Mouse (Mus musculus) megakaryocyte, embryonic 14.5 days (primary cell): ENCODE results near the gene Aldh5a1. TPM values are rescaled to one million over a fixed set of nuclear protein-coding genes. Genes with fewer than 3 reads are reported as not detected.
"Not testable (repeated sequence)": the region's sequence is repeated elsewhere in the genome, so short reads cannot be mapped to it uniquely, and the experiment has no call there.

Experiments used
- H3K27me3 ChIP-seq: replicated peaks from 2 replicates; pipeline ENCODE3; 2012; ENCODE audit warnings: inconsistent platforms
- H3K36me3 ChIP-seq: replicated peaks from 2 replicates; pipeline ENCODE3; 2012; ENCODE audit warnings: low read length, inconsistent platforms, mixed read lengths
- H3K4me1 ChIP-seq: 2 replicates; pipeline ENCODE4 v1.6.1; 2012; ENCODE audit warnings: inconsistent platforms
- H3K4me3 ChIP-seq: replicated peaks from 2 replicates; pipeline ENCODE3; 2012; ENCODE audit warnings: moderate library complexity, mild to moderate bottlenecking, inconsistent platforms
- H3K9me3 ChIP-seq: 2 replicates; pipeline ENCODE4 v1.6.1; 2012; ENCODE audit warnings: inconsistent platforms
- FLI1 ChIP-seq: IDR thresholded peaks from 2 replicates; pipeline ENCODE4 v1.6.1; 2012; ENCODE audit warnings: low read length, inconsistent platforms, mixed read lengths
- GATA1 ChIP-seq: IDR thresholded peaks from 3 replicates; pipeline ENCODE4 v1.6.1; 2012; ENCODE audit warnings: mixed read lengths, low read length, inconsistent platforms, borderline replicate concordance
- polyA plus RNA-seq: library from polyadenylated mRNA; stranded (reverse); fragments of >175 nt; gene quantifications from 2 replicates; pipeline ENCODE4 v1.2.3, GENCODE M21; 2012; ENCODE audit warnings: low replicate concordance; ENCODE audit not compliant: insufficient read depth

The Aldh5a1 gene
- polyA plus RNA-seq = 0.15 TPM in 1 of 2 replicates, not detected in the other

DNA sequence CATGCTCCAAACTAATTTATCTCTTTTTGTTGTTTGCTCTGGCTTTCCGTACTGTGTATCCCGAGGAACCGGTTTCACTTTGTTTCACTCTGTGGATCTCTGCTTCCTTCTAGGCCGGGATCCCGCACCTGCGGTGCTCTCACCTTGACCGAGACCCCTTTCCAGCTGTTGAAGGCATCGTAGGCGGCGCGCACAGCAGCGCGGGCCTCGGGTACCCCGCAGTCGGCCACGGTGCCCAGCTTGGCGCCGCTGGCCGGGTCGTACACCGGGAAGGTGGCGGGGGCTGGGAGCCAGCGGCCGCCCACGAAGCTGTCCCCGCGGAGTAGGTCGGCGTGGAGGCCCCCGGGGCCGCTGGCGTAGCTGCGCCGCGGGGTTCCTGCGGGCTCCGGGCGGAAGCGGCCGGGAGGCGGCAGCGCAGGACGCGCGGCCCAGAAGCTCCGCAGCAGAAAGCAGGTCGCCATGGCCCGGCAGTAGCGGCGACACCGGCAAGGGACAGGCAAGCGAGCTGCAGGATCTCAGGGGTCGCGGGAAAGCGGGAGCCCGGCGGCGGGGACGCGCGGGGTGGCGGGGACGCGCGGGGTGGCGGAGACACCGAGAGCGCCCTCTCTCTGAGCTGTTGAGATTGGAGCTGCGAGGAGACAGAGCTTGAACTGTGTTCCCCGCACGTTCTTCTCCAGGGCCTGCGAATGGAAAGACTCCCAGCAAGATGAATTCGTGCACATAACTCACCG is at the start of gene Aldh5a1:
Aldh5a1 (minus strand) TSS at position 554 of the 731 bp plus-strand sequence.
- TF ChIP-seq FLI1 = no peak
- TF ChIP-seq GATA1 = no peak
- Histone ChIP-seq H3K27me3 (peaks cover 66% of the 10 kb centered on the region), H3K4me3 (peak within 1 kb of the TSS; percentile 94), H3K4me1 (peaks cover 24% of the 10 kb centered on the region), H3K36me3 (no peaks in the 10 kb centered on the region), H3K9me3 (peaks cover 17% of the 10 kb centered on the region)

DNA sequence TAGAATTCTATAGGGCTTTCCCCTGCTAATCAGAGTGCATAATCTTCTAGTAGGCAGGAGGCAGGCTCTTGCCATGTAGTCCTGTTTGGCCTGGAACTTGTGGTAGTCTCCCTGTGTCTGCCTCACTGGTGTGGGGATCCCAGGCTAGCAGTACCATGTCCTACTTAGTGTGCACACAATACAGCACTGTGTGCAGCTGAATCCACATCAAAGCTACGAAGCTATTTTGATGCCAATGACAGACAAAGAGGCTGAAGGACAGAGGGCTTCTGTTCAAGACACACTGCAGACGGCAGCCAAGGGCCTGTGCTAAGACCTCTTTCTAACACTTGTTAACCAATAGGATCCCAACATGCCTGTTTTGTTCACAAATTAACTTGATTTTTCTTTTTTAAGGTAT is 48.0 kb upstream of the Aldh5a1 start:
- Histone ChIP-seq H3K36me3 (peaks cover 31% of the 10 kb centered on the region), H3K9me3 (no peaks in the 10 kb centered on the region), H3K4me3 (no peak overlapping the region), H3K27me3 (no peaks in the 10 kb centered on the region), H3K4me1 (peaks cover 30% of the 10 kb centered on the region)
- no peak for TF ChIP-seq GATA1
- no peak for TF ChIP-seq FLI1

DNA sequence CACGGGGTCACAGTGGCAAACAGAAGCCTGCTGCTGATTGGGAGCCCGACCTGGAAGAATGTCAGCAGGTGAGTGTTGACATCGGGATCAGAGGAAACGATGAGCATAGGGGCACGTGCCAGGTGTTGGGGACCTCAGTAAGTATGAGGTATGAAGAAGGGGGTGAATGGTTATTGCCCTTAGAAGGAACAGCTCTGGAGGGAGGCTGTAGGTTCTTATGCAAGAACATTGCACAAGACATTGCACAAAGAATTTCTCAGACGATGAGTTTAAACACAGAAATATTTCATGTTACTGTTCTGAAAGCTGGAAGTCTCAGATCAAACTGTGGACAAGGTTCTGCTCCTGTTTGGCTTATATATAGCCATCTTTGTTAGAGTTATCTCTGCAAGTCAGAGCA is 43.6 kb upstream of the Aldh5a1 start:
- Histone ChIP-seq H3K4me1 (peaks cover 19% of the 10 kb centered on the region), H3K36me3 (peaks cover 3% of the 10 kb centered on the region), H3K27me3 (peaks cover 8% of the 10 kb centered on the region), H3K4me3 (no peak overlapping the region), H3K9me3 (no peaks in the 10 kb centered on the region)
- TF ChIP-seq FLI1 (no peak), GATA1 (no peak)

DNA sequence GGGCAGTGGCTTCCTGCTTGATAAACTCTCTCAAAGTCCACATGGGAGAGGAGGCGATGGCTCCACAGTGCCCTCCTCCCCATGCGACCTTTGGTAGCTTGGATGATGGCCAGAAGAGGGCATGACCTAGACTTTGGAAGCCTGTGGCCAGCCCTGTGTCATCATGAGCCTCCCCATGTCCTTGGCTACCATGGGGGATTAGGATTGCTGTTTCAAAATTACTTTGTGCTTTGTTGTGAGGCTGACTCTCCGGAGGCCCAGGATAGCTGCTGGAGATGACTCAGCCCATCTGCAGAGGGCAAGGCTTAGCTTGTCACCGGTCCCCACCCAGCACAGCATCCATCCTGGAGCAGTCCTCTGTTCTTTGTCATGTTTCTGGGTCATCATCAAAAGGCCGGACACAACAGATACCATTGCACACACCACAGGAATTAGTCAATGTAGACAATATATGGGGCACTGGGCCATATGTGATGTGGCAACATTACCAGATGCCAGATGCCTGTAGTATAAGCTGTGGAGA is 40.4 kb upstream of the Aldh5a1 start:
- Histone ChIP-seq H3K4me1 (peaks cover 14% of the 10 kb centered on the region), H3K9me3 (no peaks in the 10 kb centered on the region)
- TF ChIP-seq FLI1 = no peak

DNA sequence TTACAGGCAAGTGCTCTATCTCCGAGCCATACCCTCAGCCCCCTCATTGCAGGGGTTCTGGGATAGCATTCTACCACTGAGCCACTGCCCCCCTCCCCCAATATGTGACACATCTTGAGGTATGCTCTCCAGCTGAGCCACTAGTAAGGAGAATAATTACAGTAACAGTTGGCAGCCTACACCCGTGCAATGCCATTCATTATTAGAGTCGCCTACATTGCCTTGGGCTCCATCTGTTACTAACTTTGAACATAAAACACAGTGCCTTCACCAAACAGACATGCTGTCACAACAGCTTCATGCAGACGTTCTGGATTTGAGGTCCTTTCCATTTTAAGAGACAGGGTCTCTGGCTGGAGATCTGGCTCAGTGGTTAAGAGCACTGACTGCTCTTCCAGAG is 38.9 kb upstream of the Aldh5a1 start:
- H3K9me3 ChIP-seq = peaks cover 3% of the 10 kb centered on the region; the same call in 1 of the 2 replicates
- peaks cover 10% of the 10 kb centered on the region for H3K27me3 ChIP-seq
- no peak for TF ChIP-seq FLI1
- no peak for TF ChIP-seq GATA1
- H3K4me1 ChIP-seq = peaks cover 8% of the 10 kb centered on the region
- H3K36me3 ChIP-seq = no peaks in the 10 kb centered on the region
- H3K4me3 ChIP-seq = no peak overlapping the region

More for the DNA sequence above, 40.4 kb upstream of the Aldh5a1 start:
- Histone ChIP-seq H3K4me3 (no peak overlapping the region), H3K36me3 (no peaks in the 10 kb centered on the region), H3K27me3 (peaks cover 8% of the 10 kb centered on the region)

DNA sequence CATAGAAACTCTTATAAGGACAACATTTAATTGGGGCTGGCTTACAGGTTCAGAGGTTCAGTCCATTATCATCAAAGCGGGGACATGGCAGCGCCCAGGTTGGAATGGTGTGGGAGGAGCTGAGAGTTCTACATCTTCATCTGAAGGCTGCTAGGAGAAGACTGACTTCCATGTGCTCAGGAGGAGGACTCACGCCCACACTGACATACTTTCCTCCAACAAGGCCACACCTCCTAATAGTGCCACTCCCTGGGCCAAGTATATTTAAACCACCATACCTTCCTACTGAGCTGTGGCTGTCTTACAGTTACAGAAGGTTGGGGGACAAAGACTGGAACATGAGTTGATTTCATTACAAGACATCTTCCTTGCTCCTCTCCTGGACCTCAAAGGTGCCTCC is 34.3 kb upstream of the Aldh5a1 start:
- not testable (repeated sequence) for H3K36me3 ChIP-seq, H3K4me3 ChIP-seq, H3K9me3 ChIP-seq, H3K4me1 ChIP-seq
- H3K27me3 ChIP-seq = peaks cover 18% of the 10 kb centered on the region

DNA sequence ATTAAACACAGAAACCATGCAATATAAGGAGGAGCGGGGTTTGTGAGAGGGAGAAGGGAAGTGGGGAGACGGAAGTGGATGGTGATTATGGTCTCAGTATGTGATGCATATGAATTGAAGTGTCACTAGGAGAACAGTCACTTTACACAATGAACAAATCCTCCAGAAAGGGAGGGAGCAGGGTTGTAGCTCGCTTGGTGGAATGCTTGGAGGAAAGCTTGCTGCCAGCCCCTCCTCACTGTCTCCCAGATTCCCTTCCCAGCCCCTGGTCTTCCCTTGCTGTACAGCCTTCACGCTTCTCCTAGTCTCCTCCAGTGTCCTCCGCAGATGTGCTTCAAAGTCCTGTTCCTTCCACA is 28.4 kb upstream of the Aldh5a1 start:
- H3K27me3 ChIP-seq = peaks cover 30% of the 10 kb centered on the region
- peaks cover 32% of the 10 kb centered on the region for H3K4me1 ChIP-seq
- peak overlapping the region; percentile 87 for H3K4me3 ChIP-seq
- no peaks in the 10 kb centered on the region for H3K9me3 ChIP-seq
- TF ChIP-seq FLI1 = no peak
- TF ChIP-seq GATA1 = no peak
- no peaks in the 10 kb centered on the region for H3K36me3 ChIP-seq

DNA sequence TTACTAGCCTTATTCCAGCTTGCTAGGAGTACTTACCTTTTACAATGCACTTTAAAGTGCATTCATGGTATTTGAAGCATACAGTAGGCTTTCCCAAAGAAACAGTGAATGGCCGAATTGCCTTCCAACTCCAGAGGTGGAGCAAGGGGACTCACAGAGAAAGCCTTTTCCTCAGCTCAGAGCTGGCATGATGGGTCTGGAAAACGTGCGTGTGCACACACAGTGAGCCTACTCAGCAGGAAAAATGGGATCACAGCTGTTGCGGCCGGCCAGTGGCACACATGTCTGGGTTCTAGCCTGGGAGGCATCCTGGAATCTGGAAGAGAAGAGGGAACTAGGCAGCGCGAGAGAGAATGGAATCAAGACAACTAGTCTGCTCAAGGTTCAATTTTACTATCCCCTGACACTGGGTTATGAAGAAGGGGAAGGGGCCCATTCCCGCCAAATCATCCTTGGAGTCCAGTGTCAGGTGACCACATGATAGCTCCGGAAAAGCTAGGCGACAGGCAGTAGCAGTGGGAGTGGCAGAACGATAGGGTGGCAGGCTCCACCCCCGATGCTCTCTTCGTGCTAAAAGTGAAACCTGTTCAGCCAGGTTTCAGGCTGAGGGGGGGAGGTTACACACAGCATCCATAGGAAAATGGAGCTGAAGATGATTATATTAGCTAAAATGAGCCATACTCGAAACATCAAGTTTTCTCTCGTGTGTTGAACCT is 27.8 kb upstream of the Aldh5a1 start:
- H3K36me3 ChIP-seq = no peaks in the 10 kb centered on the region
- peaks cover 31% of the 10 kb centered on the region for H3K27me3 ChIP-seq
- H3K4me3 ChIP-seq = peak overlapping the region; percentile 87
- TF ChIP-seq FLI1 (no peak), GATA1 (no peak)
- H3K4me1 ChIP-seq = peaks cover 35% of the 10 kb centered on the region
- no peaks in the 10 kb centered on the region for H3K9me3 ChIP-seq

DNA sequence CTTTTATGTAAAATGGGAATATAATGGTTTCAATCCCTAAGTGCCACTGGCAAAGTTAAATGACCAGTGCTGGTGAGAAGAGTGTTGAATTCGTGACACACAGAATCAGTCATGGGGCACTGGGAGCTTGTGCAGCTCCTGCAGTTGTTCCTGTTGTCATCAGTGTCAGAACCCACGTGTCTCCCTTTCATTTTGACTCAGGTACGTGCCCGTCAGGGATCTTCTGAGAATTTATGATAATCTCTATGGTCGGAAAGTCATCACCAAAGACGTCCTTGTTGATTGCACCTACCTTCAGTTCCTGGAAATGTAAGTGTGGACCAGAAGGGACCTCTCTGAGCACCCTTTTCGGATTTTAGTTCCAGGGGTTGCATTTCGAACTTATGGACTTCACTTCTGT is 24.7 kb upstream of the Aldh5a1 start:
- Histone ChIP-seq H3K4me3 (no peak overlapping the region), H3K9me3 (no peaks in the 10 kb centered on the region), H3K4me1 (peaks cover 27% of the 10 kb centered on the region), H3K27me3 (peaks cover 22% of the 10 kb centered on the region), H3K36me3 (no peaks in the 10 kb centered on the region)
- TF ChIP-seq GATA1 (no peak), FLI1 (no peak)

DNA sequence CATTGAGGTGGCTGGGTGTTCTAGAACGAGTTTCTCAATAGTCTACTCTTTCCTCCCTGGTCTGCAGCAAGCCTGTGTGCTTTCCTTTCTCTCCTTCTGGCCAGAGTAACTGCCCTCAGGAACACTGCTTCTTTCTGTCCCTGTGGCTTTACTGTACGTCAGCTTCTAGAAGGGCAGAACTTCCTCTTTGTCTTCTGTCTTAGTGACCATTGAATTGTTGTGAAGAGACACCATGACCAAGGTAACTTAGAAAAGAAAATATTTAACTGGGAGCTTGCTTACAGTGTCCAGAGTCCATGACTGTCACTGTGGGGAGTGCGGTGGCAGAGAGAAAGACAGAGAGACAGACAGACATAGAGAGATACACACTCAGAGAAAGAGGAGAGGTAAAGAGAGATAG is 22.6 kb upstream of the Aldh5a1 start:
- H3K9me3 ChIP-seq = no peaks in the 10 kb centered on the region
- no peaks in the 10 kb centered on the region for H3K36me3 ChIP-seq
- no peak overlapping the region for H3K4me3 ChIP-seq
- TF ChIP-seq FLI1 = no peak
- TF ChIP-seq GATA1 = no peak
- H3K27me3 ChIP-seq = peaks cover 28% of the 10 kb centered on the region
- peaks cover 12% of the 10 kb centered on the region for H3K4me1 ChIP-seq
